ENCODE assay signal across 11 mouse cellular contexts in genomic region chr14:27758230-27758629, GRCm38 (mm10).
DNase-seq lines count a peak whose midpoint lies in the region; ATAC-seq and TF ChIP-seq lines count a peak whose summit lies in the region.
"Had no signal": no experiment of that assay in that cellular context is flagged by ENCODE, and none has a peak within 500 bp of the region (broad histone marks: within the 10 kb centered on the region; RNA-seq: fewer than 3 reads in every experiment).

No protein-coding gene starts in this region.

- peak; percentile 8 for DNase-seq in adrenal gland, postnatal 10 days
- no peak for DNase-seq in adrenal gland, postnatal 14 days
- peak; percentile 7 for DNase-seq in kidney, postnatal 10 days
- DNase-seq in kidney, adult 11 months, result no peak
- peak; percentile 8 for DNase-seq in lung, postnatal 10 days
- no peak for DNase-seq in lung, adult 18-20 months
- no peak for DNase-seq in Patski (ENCODE audit: low read depth, low spot score)
- DNase-seq: cerebellum, adult 9-11 months; gastrocnemius, postnatal 25 days; thymus, postnatal 36 days had no signal

- POLR2A ChIA-PET in Patski (lab: Charles Lee), result no interaction called here

- in situ Hi-C loops in Patski (cut with MboI; ENCODE audit: low pct_unique_long_range_greater_than_20kb), result no loop called here

- ATAC-seq in Patski, result no peak
- ATAC-seq in frontal cortex, adult (ENCODE audit: low TSS enrichment), result no peak

- CTCF ChIA-PET in Patski (lab: Charles Lee), result interaction anchor here (0.9 to 1.3 kb wide), 3 partner anchors 9 to 45 kb away, joined by 3 to 4 read pairs (median 3); no protein-coding TSS in a partner anchor

- no peaks in the 10 kb centered on the region for H3K27me3 ChIP-seq in Patski

- TF ChIP-seq CTCF in Patski (IDR thresholded peaks at IDR 0.05), result peak; percentile 37

Comparison
In these comparisons a context has a peak if more than half of its experiments do, and no peak if none do; other contexts are left out.
1. DNase-seq: peak in adrenal gland, postnatal 10 days (single experiment), kidney, postnatal 10 days (single experiment) and lung, postnatal 10 days (single experiment); none in adrenal gland, postnatal 14 days (single experiment), kidney, adult 11 months (single experiment), lung, adult 18-20 months (0 of 2) and Patski (single experiment).